ENCODE assay signal across 8 mouse cellular contexts in genomic region chr2:109280600-109281340, GRCm38 (mm10). TPM values are rescaled to one million over a fixed set of nuclear protein-coding genes. Genes with fewer than 3 reads are reported as not detected.
DNase-seq lines count a peak whose midpoint lies in the region; ATAC-seq and TF ChIP-seq lines count a peak whose summit lies in the region.

Gene Kif18a (plus strand): TSS chr2:109280738.
Gene Mettl15 (minus strand): TSS chr2:109280748.

- no peaks in the 10 kb centered on the region; the same call in 1 of the 2 replicates for H3K4me1 ChIP-seq in bone marrow, adult 2 months (ENCODE audit: control insufficient read depth, insufficient read depth, low read length)
- H3K4me1 ChIP-seq in embryonic facial prominence, embryonic 15.5 days: peaks cover 9% of the 10 kb centered on the region; the same call in 1 of the 2 replicates
- no peaks in the 10 kb centered on the region for H3K4me1 ChIP-seq in limb, embryonic 14.5 days (ENCODE audit: control insufficient read depth, insufficient read depth, low read length)
- H3K4me1 ChIP-seq in midbrain, postnatal 0 days (ENCODE audit: insufficient read depth, low read length): no peaks in the 10 kb centered on the region

- H3K4me2 ChIP-seq in embryonic facial prominence, embryonic 15.5 days (replicated peaks): peak within 1 kb of the TSS; percentile 70
- H3K4me2 ChIP-seq in limb, embryonic 14.5 days (replicated peaks; ENCODE audit: low read depth, low read length, severe bottlenecking): peak within 1 kb of the TSS; percentile 50
- peak within 1 kb of the TSS; percentile 82 for H3K4me2 ChIP-seq in midbrain, postnatal 0 days (ENCODE audit: low read depth, low read length, poor library complexity, severe bottlenecking)

- peak within 1 kb of the TSS; percentile 87 for H3K27ac ChIP-seq in bone marrow, adult 2 months (ENCODE audit: control insufficient read depth, insufficient read depth, low read depth, low read length, poor library complexity)
- H3K27ac ChIP-seq in embryonic facial prominence, embryonic 15.5 days (replicated peaks): peak within 1 kb of the TSS; percentile 76
- H3K27ac ChIP-seq in limb, embryonic 14.5 days (replicated peaks; ENCODE audit: low read depth, low read length): peak within 1 kb of the TSS; percentile 63
- H3K27ac ChIP-seq in midbrain, postnatal 0 days (ENCODE audit: low read depth, low read length): peak within 1 kb of the TSS; percentile 64

- WGBS in bone marrow, adult 2 months: under 1% methylated on average over 51 of the region's 51 CpGs
- WGBS in embryonic facial prominence, embryonic 15.5 days: under 1% methylated on average over 51 of the region's 51 CpGs
- 0% methylated on average over 51 of the region's 51 CpGs for WGBS in limb, embryonic 14.5 days
- 0% methylated on average over 51 of the region's 51 CpGs for WGBS in midbrain, postnatal 0 days

- no peaks in the 10 kb centered on the region for H3K9me3 ChIP-seq in embryonic facial prominence, embryonic 15.5 days (replicated peaks)
- H3K9me3 ChIP-seq in limb, embryonic 14.5 days (ENCODE audit: control insufficient read depth, low read length): no peaks in the 10 kb centered on the region
- no peaks in the 10 kb centered on the region for H3K9me3 ChIP-seq in midbrain, postnatal 0 days (ENCODE audit: low read length)

- no peaks in the 10 kb centered on the region for H3K36me3 ChIP-seq in embryonic facial prominence, embryonic 15.5 days
- H3K36me3 ChIP-seq in limb, embryonic 14.5 days (ENCODE audit: control insufficient read depth, insufficient read depth, low read length): no peaks in the 10 kb centered on the region
- H3K36me3 ChIP-seq in midbrain, postnatal 0 days (ENCODE audit: insufficient read depth, low read length): no peaks in the 10 kb centered on the region

- H3K9ac ChIP-seq in embryonic facial prominence, embryonic 15.5 days: peak within 1 kb of the TSS; percentile 63
- peak within 1 kb of the TSS; percentile 65 for H3K9ac ChIP-seq in limb, embryonic 14.5 days (ENCODE audit: low read depth, low read length, severe bottlenecking)
- H3K9ac ChIP-seq in midbrain, postnatal 0 days (replicated peaks; ENCODE audit: low read length, poor library complexity, severe bottlenecking): peak within 1 kb of the TSS; percentile 71

- peak; percentile 97 for ATAC-seq in embryonic facial prominence, embryonic 15.5 days (ENCODE audit: insufficient number of reproducible peaks, low FRiP score, low TSS enrichment, low read depth)
- ATAC-seq in limb, embryonic 14.5 days (ENCODE audit: low FRiP score, low read depth): peak; percentile 97
- ATAC-seq in midbrain, postnatal 0 days (ENCODE audit: low FRiP score): peak; percentile 98

- TF ChIP-seq CTCF in bone marrow, adult 2 months (IDR thresholded peaks at IDR 0.05; ENCODE audit: control insufficient read depth, insufficient read depth, low read length): no peak
- no peak for TF ChIP-seq CTCF in midbrain, postnatal 0 days (IDR thresholded peaks at IDR 0.05)

- TF ChIP-seq POLR2A in bone marrow, adult 2 months (IDR thresholded peaks at IDR 0.05; ENCODE audit: borderline replicate concordance, control insufficient read depth, low read depth, low read length): peak; percentile 64; the same call in 1 of the 2 replicates
- peak; percentile 62; the same call in 1 of the 2 replicates for TF ChIP-seq POLR2A in limb, embryonic 14.5 days (IDR thresholded peaks at IDR 0.05; ENCODE audit: borderline replicate concordance, extremely low read depth, insufficient read depth, insufficient read length)

- peak; percentile 97 for DNase-seq in 416B (ENCODE audit: low read depth)
- DNase-seq in heart, adult 8-10 months (ENCODE audit: low spot score): peak; percentile 95
- DNase-seq in kidney, adult 9 months: peak; percentile 97
- peak; percentile 96 for DNase-seq in limb, embryonic 14.5 days (ENCODE audit: low spot score)
- DNase-seq in midbrain, postnatal 0 days (ENCODE audit: low spot score): peak; percentile 99
- peak; percentile 89 to 93 for DNase-seq in spleen, postnatal 14 days (ENCODE audit: low spot score in 2 of 2)

- H3K4me3 ChIP-seq in bone marrow, adult 2 months (replicated peaks; ENCODE audit: control insufficient read depth, low read depth, low read length): peak within 1 kb of the TSS; percentile 91
- H3K4me3 ChIP-seq in embryonic facial prominence, embryonic 15.5 days (replicated peaks): peak within 1 kb of the TSS; percentile 76
- peak within 1 kb of the TSS; percentile 59 for H3K4me3 ChIP-seq in limb, embryonic 14.5 days (replicated peaks; ENCODE audit: low read length)
- peak within 1 kb of the TSS; percentile 60 for H3K4me3 ChIP-seq in midbrain, postnatal 0 days (ENCODE audit: low read depth, low read length)

- no peaks in the 10 kb centered on the region for H3K27me3 ChIP-seq in embryonic facial prominence, embryonic 15.5 days
- no peaks in the 10 kb centered on the region for H3K27me3 ChIP-seq in limb, embryonic 14.5 days (ENCODE audit: control insufficient read depth, insufficient read depth, low read length)
- no peaks in the 10 kb centered on the region for H3K27me3 ChIP-seq in midbrain, postnatal 0 days (ENCODE audit: insufficient read depth, low read length)

RNA-seq across cellular contexts. Expression of gene Kif18a, which starts in this region (rescaled TPM):
- 8.0 and 9.8 TPM in 2 replicates for polyA plus RNA-seq in bone marrow, adult 2 months (2011; ENCODE audit: insufficient read depth, insufficient read length, low replicate concordance, missing spikeins)
- polyA plus RNA-seq in embryonic facial prominence, embryonic 15.5 days (2015; fragmentation: Nextera tagmentation; extraction: Ambion mirVana): 13.9 and 15.3 TPM in 2 replicates
- under 1 TPM; 0.52 to 0.78 (median 0.66) TPM for total RNA-seq in heart, adult 8-10 months (2022)
- polyA plus RNA-seq in limb, embryonic 14.5 days (2012; rRNA removed): 7.0 and 10.1 TPM in 2 replicates
- polyA plus RNA-seq in limb, embryonic 14.5 days (2014; fragmentation: Nextera tagmentation; extraction: Ambion mirVana): 16.0 and 16.5 TPM in 2 replicates
- total RNA-seq in midbrain, postnatal 0 days (2014; rRNA removed): 1.6 and 3.0 TPM in 2 replicates
- polyA plus RNA-seq in midbrain, postnatal 0 days (2015; fragmentation: Nextera tagmentation; extraction: Ambion mirVana): 1.5 and 1.7 TPM in 2 replicates

RNA-seq across cellular contexts. Expression of gene Mettl15, which starts in this region (rescaled TPM):
- polyA plus RNA-seq in bone marrow, adult 2 months (2011; ENCODE audit: insufficient read depth, insufficient read length, low replicate concordance, missing spikeins): 1.1 and 2.4 TPM in 2 replicates
- 10.9 and 12.9 TPM in 2 replicates for polyA plus RNA-seq in embryonic facial prominence, embryonic 15.5 days (2015; fragmentation: Nextera tagmentation; extraction: Ambion mirVana)
- 10 to 100 TPM; 11.8 to 14.4 (median 12.1) TPM for total RNA-seq in heart, adult 8-10 months (2022)
- polyA plus RNA-seq in limb, embryonic 14.5 days (2012; rRNA removed): 7.7 and 8.5 TPM in 2 replicates
- polyA plus RNA-seq in limb, embryonic 14.5 days (2014; fragmentation: Nextera tagmentation; extraction: Ambion mirVana): 9.4 and 10.7 TPM in 2 replicates
- 5.9 and 10.2 TPM in 2 replicates for total RNA-seq in midbrain, postnatal 0 days (2014; rRNA removed)
- polyA plus RNA-seq in midbrain, postnatal 0 days (2015; fragmentation: Nextera tagmentation; extraction: Ambion mirVana): 7.4 and 9.1 TPM in 2 replicates

Comparison
In these comparisons a context has a peak if more than half of its experiments do, and no peak if none do; other contexts are left out.
1. Peak in every context shown above with its lines: DNase-seq, ATAC-seq, H3K4me3 ChIP-seq and H3K27ac ChIP-seq.